Mouse (Mus musculus) midbrain, embryonic 10.5 days (tissue): Measurements from ENCODE around the gene Prpf40b. TPM values are rescaled to one million over a fixed set of nuclear protein-coding genes. Genes with fewer than 3 reads are reported as not detected.

ENCODE experiments used
- polyA plus RNA-seq: library from polyadenylated mRNA; unstranded; fragments of >200 nt; fragmentation: Nextera tagmentation; extraction: Ambion mirVana; gene quantifications from 2 replicates; pipeline ENCODE4 v1.2.1, GENCODE M21; 2016

The Prpf40b gene
- polyA plus RNA-seq, 1 experiment from 2014 or later: 61.2 TPM

Other genes with a start within 250 kb of the Prpf40b start
- gene Prph, start 239.9 kb upstream of the Prpf40b start, polyA plus RNA-seq: 3.3 and 4.2 TPM in 2 replicates
- gene Troap, start 220.5 kb upstream of the Prpf40b start, polyA plus RNA-seq: 47.5 and 50.2 TPM in 2 replicates
- 0.21 and 2.3 TPM in 2 replicates for gene C1ql4, start 207.3 kb upstream of the Prpf40b start, polyA plus RNA-seq
- 0.99 and 1.3 TPM in 2 replicates for gene Dnajc22, start 201.9 kb upstream of the Prpf40b start, polyA plus RNA-seq
- 55.3 and 57.1 TPM in 2 replicates for gene Spats2, start 169.2 kb upstream of the Prpf40b start, polyA plus RNA-seq
- gene Kcnh3, start 70.2 kb upstream of the Prpf40b start, polyA plus RNA-seq: 0.07 TPM in 1 of 2 replicates, not detected in the other
- gene Mcrs1, start 43.1 kb upstream of the Prpf40b start, polyA plus RNA-seq: 202 and 215 TPM in 2 replicates
- 0.11 and 0.19 TPM in 2 replicates for gene Fam186b, start 801 bp downstream of the Prpf40b start, polyA plus RNA-seq
- gene Fmnl3, start 75.4 kb downstream of the Prpf40b start, polyA plus RNA-seq: 10.9 and 12.6 TPM in 2 replicates
- 288 and 305 TPM in 2 replicates for gene Tmbim6, start 97.8 kb downstream of the Prpf40b start, polyA plus RNA-seq
- 11.0 and 11.3 TPM in 2 replicates for gene Nckap5l, start 162.7 kb downstream of the Prpf40b start, polyA plus RNA-seq
- gene Bcdin3d, start 179.6 kb downstream of the Prpf40b start, polyA plus RNA-seq: 21.3 and 22.1 TPM in 2 replicates
- 0.86 and 1.1 TPM in 2 replicates for gene Faim2, start 233.1 kb downstream of the Prpf40b start, polyA plus RNA-seq